Mouse (Mus musculus) adrenal gland, postnatal 25 days (tissue): ENCODE results near the gene Taok1. TPM values are rescaled to one million over a fixed set of nuclear protein-coding genes. Genes with fewer than 3 reads are reported as not detected.
"Not testable (repeated sequence)": the region's sequence is repeated elsewhere in the genome, so short reads cannot be mapped to it uniquely, and the experiment has no call there.

Experiments used
- DNase-seq: peaks from one replicate; pipeline ENCODE4 v3.0.0; 2021; ENCODE audit warnings: mixed read lengths
- total RNA-seq: library from RNA; stranded (reverse); gene quantifications from 2 replicates; pipeline ENCODE4 v1.2.3, GENCODE M21; 2021

The Taok1 gene
- total RNA-seq, 1 experiment from 2014 or later, result 60.2 TPM

GRCm38 (mm10) chr11:77585201-77585600 lies 22.4 kb downstream of the Taok1 start:
- DNase-seq, result no peak

- DNase-seq, result no peak
Observed at GRCm38 (mm10) chr11:77545261-77545660, 62.4 kb downstream of the Taok1 start.

GRCm38 (mm10) chr11:77532202-77532846 lies 75.3 kb downstream of the Taok1 start:
- DNase-seq, result no peak

GRCm38 (mm10) chr11:77530862-77531261 lies 76.8 kb downstream of the Taok1 start:
- no peak for DNase-seq

- no peak for DNase-seq
Observed at GRCm38 (mm10) chr11:77529644-77530043, 78.0 kb downstream of the Taok1 start.

- DNase-seq, result not testable (repeated sequence)
Observed at GRCm38 (mm10) chr11:77528420-77528819, 79.2 kb downstream of the Taok1 start.

GRCm38 (mm10) chr11:77525804-77526486 lies 81.7 kb downstream of the Taok1 start:
- no peak for DNase-seq

- DNase-seq, result no peak
Observed at GRCm38 (mm10) chr11:77520601-77521529, 86.8 kb downstream of the Taok1 start.

- no peak for DNase-seq
Observed at GRCm38 (mm10) chr11:77519043-77519442, 88.6 kb downstream of the Taok1 start, which contains the start of gene Gm10392. Gene Gm10392 (minus strand): TSS chr11:77519198.

GRCm38 (mm10) chr11:77518051-77518798 lies 89.4 kb downstream of the Taok1 start:
- DNase-seq, result no peak

GRCm38 (mm10) chr11:77516553-77517425 lies 90.8 kb downstream of the Taok1 start:
- no peak for DNase-seq

- no peak for DNase-seq
Observed at GRCm38 (mm10) chr11:77515637-77516552, 91.7 kb downstream of the Taok1 start, which contains the start of gene Trp53i13. Gene Trp53i13 (minus strand): TSS chr11:77515980.

GRCm38 (mm10) chr11:77514832-77515636 lies 92.6 kb downstream of the Taok1 start, which contains the start of gene Abhd15:
Gene Abhd15 (plus strand): TSS chr11:77515121.
- peak; percentile 91 for DNase-seq

- no peak for DNase-seq
Observed at GRCm38 (mm10) chr11:77514281-77514831, 93.3 kb downstream of the Taok1 start.

- DNase-seq, result no peak
Observed at GRCm38 (mm10) chr11:77513811-77514170, 93.8 kb downstream of the Taok1 start.

- DNase-seq, result peak; percentile 88
Observed at GRCm38 (mm10) chr11:77512891-77513810, 94.5 kb downstream of the Taok1 start.

- DNase-seq, result no peak
Observed at GRCm38 (mm10) chr11:77511336-77511735, 96.3 kb downstream of the Taok1 start.
